Mouse (Mus musculus): ENCODE measurements at regions not wholly inside any gene's neighbourhood (a gene's known extent, or its start where the extent isn't known, plus 50 kb on each side); places are given as distances from the start of the nearest gene placed in this dataset.

DNA sequence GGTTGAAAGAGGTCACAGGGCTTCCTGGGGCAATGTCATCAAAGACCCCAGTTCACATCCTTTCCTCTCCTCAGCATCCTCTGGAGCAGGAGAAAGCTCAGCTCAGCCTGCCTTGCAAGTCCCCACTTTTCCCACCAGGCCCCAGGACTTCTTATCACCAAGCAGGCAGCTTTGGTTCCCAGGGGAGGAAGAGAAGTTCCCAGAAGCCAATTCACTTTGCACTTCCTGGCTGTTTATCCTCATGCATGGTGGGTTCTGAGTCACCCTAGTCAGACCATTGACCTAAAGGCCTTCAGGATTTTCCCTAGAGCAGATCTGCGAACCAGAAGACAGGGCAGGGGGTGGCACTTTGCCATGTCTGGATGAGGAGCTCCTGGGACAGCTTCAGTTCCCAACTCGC lies 61.5 kb upstream of the Tbx5 start:
- no peak for TF ChIP-seq CTCF (IDR thresholded peaks at IDR 0.05)
- no peak for TF ChIP-seq EP300 (IDR thresholded peaks at IDR 0.05)
